Mouse (Mus musculus): Measurements from ENCODE around the gene Itch. TPM values are rescaled to one million over a fixed set of nuclear protein-coding genes. Genes with fewer than 3 reads are reported as not detected.
"Not testable (repeated sequence)": the region's sequence is repeated elsewhere in the genome, so short reads cannot be mapped to it uniquely, and the experiment has no call there.

The Itch gene
- total and polyA plus RNA-seq, 2 experiments from 2014 or later: 20.4 to 38.0 TPM

DNA sequence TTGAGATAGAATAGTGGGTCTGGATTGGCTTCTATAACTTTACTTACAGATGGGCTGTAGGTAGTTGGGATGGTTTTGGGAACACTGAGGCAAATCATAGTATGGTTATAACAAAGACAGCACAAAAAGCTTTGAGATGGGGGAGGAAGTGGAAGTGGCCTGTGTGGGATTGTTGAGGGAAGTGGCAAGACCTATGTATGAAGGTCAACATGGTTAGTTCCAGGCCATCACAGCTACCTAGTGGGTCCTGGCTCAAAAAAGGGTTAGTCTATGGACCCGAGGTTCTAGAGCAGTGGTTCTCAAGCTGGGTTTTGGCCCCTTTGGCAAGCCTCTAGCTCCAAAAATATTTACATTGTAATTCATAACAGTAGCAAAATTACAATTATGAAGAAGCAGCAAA lies 2.2 kb downstream of the Itch start:
- no peak for TF ChIP-seq CTCF (IDR thresholded peaks at IDR 0.05)
- H3K4me1 ChIP-seq (ENCODE audit: insufficient read depth, low read length): peaks cover 17% of the 10 kb centered on the region; the same call in 1 of the 2 replicates
- no peak overlapping the region for H3K9ac ChIP-seq (replicated peaks; ENCODE audit: low read length, poor library complexity, severe bottlenecking)
- H3K9me3 ChIP-seq (ENCODE audit: low read length): no peaks in the 10 kb centered on the region
- no peaks in the 10 kb centered on the region for H3K27me3 ChIP-seq (ENCODE audit: insufficient read depth, low read length)
- DNase-seq (ENCODE audit: low spot score): no peak
- WGBS: 81% methylated on average over 1 of the region's 1 CpGs
- H3K4me2 ChIP-seq (ENCODE audit: low read depth, low read length, poor library complexity, severe bottlenecking): 0 out of 2 replicates have a peak overlapping the region, but pooled peaks have one; percentile 6
- no peak for ATAC-seq (ENCODE audit: low FRiP score)
- no peak overlapping the region for H3K27ac ChIP-seq (ENCODE audit: low read depth, low read length)
- peaks cover 16% of the 10 kb centered on the region; the same call in 1 of the 2 replicates for H3K36me3 ChIP-seq (ENCODE audit: insufficient read depth, low read length)
- H3K4me3 ChIP-seq (ENCODE audit: low read depth, low read length): no peak overlapping the region

DNA sequence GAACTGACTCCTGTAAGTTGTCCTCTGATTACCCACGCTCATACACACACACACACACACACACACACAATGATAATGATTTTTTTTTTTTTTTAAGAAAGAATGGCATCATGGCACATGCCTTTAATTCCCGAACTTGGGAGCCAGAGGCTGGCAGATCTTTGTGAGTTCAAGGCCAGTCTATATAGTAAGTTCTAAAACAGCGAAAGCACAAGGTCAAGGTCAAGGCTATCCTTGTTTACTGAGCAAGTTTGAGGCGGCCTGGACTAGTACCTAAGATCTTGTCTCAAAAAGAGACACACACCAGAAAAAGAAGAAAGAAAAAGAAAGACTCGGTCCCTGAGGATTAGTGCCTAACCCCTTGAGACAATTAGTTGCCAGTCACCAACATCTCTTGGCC lies 7.7 kb downstream of the Itch start:
- no peak overlapping the region for H3K4me2 ChIP-seq (ENCODE audit: low read depth, low read length, poor library complexity, severe bottlenecking)
- WGBS: 88% methylated on average over 5 of the region's 5 CpGs
- no peak overlapping the region for H3K27ac ChIP-seq (ENCODE audit: low read depth, low read length)
- H3K4me1 ChIP-seq (ENCODE audit: insufficient read depth, low read length): 0 out of 2 replicates have a peak, but pooled peaks cover under 1% of the 10 kb centered on the region
- H3K9ac ChIP-seq (replicated peaks; ENCODE audit: low read length, poor library complexity, severe bottlenecking): no peak overlapping the region
- no peaks in the 10 kb centered on the region for H3K27me3 ChIP-seq (ENCODE audit: insufficient read depth, low read length)
- no peaks in the 10 kb centered on the region for H3K9me3 ChIP-seq (ENCODE audit: low read length)
- ATAC-seq (ENCODE audit: low FRiP score) (no peak), DNase-seq (ENCODE audit: low spot score) (no peak)
- no peak overlapping the region for H3K4me3 ChIP-seq (ENCODE audit: low read depth, low read length)
- no peak for TF ChIP-seq CTCF (IDR thresholded peaks at IDR 0.05)
- H3K36me3 ChIP-seq (ENCODE audit: insufficient read depth, low read length): peaks cover 25% of the 10 kb centered on the region; the same call in 1 of the 2 replicates

DNA sequence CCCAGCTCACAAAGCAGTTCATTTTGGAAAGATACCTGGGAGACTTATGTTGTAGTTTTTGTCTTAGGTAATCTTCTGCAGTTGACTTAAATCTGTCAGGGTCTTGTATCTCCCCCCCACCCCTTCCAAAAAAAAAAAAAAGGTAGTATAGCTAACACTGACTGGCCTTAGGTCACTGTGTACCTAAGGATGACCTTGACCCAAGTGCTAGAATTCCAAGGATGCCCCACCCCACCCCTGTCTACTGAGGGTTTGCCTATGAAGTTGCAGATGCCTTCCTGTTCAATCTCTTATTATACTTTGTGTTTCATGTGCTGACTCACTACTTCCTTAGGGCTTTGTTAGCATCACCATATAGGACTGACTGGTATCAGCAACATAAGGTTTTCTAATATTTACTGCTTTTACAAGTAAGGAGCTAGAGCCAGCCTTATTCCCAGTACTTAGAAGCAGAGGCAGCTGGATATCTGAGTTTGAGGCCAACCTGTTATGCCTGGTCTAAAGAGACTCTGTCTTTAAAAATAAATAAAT lies 8.8 kb downstream of the Itch start:
- H3K27me3 ChIP-seq (ENCODE audit: insufficient read depth, low read length): no peaks in the 10 kb centered on the region
- no peak for TF ChIP-seq CTCF (IDR thresholded peaks at IDR 0.05)
- no peak overlapping the region for H3K9ac ChIP-seq (replicated peaks; ENCODE audit: low read length, poor library complexity, severe bottlenecking)
- H3K9me3 ChIP-seq (ENCODE audit: low read length): no peaks in the 10 kb centered on the region
- H3K4me3 ChIP-seq (ENCODE audit: low read depth, low read length): no peak overlapping the region
- no peak overlapping the region for H3K27ac ChIP-seq (ENCODE audit: low read depth, low read length)
- H3K4me1 ChIP-seq (ENCODE audit: insufficient read depth, low read length): no peaks in the 10 kb centered on the region
- ATAC-seq (ENCODE audit: low FRiP score) (no peak), DNase-seq (ENCODE audit: low spot score) (no peak)
- H3K4me2 ChIP-seq (ENCODE audit: low read depth, low read length, poor library complexity, severe bottlenecking): no peak overlapping the region
- peaks cover 32% of the 10 kb centered on the region; the same call in 1 of the 2 replicates for H3K36me3 ChIP-seq (ENCODE audit: insufficient read depth, low read length)

DNA sequence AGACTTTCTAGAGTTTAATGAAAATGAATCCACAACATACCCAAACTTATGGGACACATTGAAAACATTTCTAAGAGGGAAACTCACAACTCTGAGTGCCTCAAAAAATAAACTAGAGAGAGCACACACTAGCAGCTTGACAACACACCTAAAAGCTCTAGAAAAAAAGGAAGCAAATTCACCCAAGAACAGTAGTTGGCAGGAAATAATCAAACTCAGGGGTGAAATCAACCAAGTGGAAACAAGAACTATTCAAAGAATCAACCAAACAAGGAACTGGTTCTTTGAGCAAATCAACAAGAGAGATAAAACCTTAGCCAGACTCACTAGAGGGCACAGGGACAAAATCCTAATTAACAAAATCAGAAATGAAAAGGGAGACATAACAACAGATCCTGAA lies 16.0 kb downstream of the Itch start:
- H3K27me3 ChIP-seq (ENCODE audit: insufficient read depth, low read length); H3K9ac ChIP-seq (replicated peaks; ENCODE audit: low read length, poor library complexity, severe bottlenecking); DNase-seq (ENCODE audit: low spot score); ATAC-seq (ENCODE audit: low FRiP score); H3K4me1 ChIP-seq (ENCODE audit: insufficient read depth, low read length); H3K4me2 ChIP-seq (ENCODE audit: low read depth, low read length, poor library complexity, severe bottlenecking); H3K9me3 ChIP-seq (ENCODE audit: low read length); H3K27ac ChIP-seq (ENCODE audit: low read depth, low read length); H3K4me3 ChIP-seq (ENCODE audit: low read depth, low read length): not testable (repeated sequence)
- H3K36me3 ChIP-seq (ENCODE audit: insufficient read depth, low read length): peaks cover 16% of the 10 kb centered on the region

DNA sequence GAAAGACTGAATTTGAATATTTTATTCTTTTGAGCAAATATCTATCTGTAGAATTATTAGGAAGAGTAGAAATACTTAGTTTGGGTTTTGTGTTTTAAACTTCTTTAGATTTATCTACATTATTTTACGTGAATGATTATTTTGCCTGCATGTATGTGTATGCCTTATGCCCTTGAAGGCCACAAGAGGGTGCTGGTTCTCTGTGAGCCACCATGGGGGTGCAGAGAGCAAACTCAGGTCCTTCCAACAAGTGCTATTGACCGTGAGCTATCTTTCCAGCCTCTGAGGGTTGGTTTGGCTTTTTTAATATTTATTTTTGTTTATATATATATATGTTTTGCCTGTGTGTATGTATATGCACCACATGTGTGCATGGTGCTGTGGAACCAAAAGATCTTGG lies 74.1 kb downstream of the Itch start:
- H3K9ac ChIP-seq (replicated peaks; ENCODE audit: low read length, poor library complexity, severe bottlenecking): no peak overlapping the region
- no peaks in the 10 kb centered on the region for H3K9me3 ChIP-seq (ENCODE audit: low read length)
- no peaks in the 10 kb centered on the region for H3K4me1 ChIP-seq (ENCODE audit: insufficient read depth, low read length)
- no peaks in the 10 kb centered on the region for H3K27me3 ChIP-seq (ENCODE audit: insufficient read depth, low read length)
- peak; percentile 74 for TF ChIP-seq CTCF (IDR thresholded peaks at IDR 0.05)
- ATAC-seq (ENCODE audit: low FRiP score): no peak
- H3K4me2 ChIP-seq (ENCODE audit: low read depth, low read length, poor library complexity, severe bottlenecking): no peak overlapping the region
- peaks cover 19% of the 10 kb centered on the region for H3K36me3 ChIP-seq (ENCODE audit: insufficient read depth, low read length)
- WGBS: 83% methylated on average over 2 of the region's 2 CpGs
- H3K27ac ChIP-seq (ENCODE audit: low read depth, low read length): no peak overlapping the region
- no peak overlapping the region for H3K4me3 ChIP-seq (ENCODE audit: low read depth, low read length)
- DNase-seq (ENCODE audit: low spot score): peak; percentile 35

DNA sequence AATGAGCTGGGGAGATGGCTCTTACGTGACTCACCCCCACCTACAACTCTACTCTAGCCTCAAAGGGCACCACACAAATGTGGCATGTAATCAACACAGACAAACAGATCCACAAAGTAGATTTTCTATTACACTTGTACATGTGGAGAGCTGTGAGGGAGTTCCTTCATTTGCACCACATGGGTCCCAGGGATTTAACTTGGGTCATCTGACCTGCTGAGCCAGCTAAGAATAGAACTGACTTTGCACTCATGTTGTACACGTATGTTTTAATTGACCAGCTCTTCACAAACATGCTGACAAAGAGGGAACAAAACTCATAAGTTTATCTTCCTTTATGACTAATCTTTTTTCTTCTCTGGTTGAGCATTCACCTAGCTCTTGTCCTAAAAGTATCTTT lies 89.8 kb downstream of the Itch start:
- no peaks in the 10 kb centered on the region for H3K4me1 ChIP-seq (ENCODE audit: insufficient read depth, low read length)
- ATAC-seq (ENCODE audit: low FRiP score): no peak
- no peak overlapping the region for H3K4me3 ChIP-seq (ENCODE audit: low read depth, low read length)
- TF ChIP-seq CTCF (IDR thresholded peaks at IDR 0.05): no peak
- peaks cover 48% of the 10 kb centered on the region for H3K36me3 ChIP-seq (ENCODE audit: insufficient read depth, low read length)
- H3K9me3 ChIP-seq (ENCODE audit: low read length): no peaks in the 10 kb centered on the region
- WGBS: 86% methylated on average over 2 of the region's 2 CpGs
- DNase-seq (ENCODE audit: low spot score): no peak
- no peak overlapping the region for H3K9ac ChIP-seq (replicated peaks; ENCODE audit: low read length, poor library complexity, severe bottlenecking)
- H3K27ac ChIP-seq (ENCODE audit: low read depth, low read length): no peak overlapping the region
- no peaks in the 10 kb centered on the region for H3K27me3 ChIP-seq (ENCODE audit: insufficient read depth, low read length)
- no peak overlapping the region for H3K4me2 ChIP-seq (ENCODE audit: low read depth, low read length, poor library complexity, severe bottlenecking)
